Mouse (Mus musculus) spleen, adult 12 weeks (tissue): ENCODE measurements around the gene Tssc4.

Experiments used
- DNase-seq: peaks from one replicate; pipeline ENCODE4 v3.0.0; 2022; ENCODE audit warnings: low spot score

The Tssc4 gene

DNA sequence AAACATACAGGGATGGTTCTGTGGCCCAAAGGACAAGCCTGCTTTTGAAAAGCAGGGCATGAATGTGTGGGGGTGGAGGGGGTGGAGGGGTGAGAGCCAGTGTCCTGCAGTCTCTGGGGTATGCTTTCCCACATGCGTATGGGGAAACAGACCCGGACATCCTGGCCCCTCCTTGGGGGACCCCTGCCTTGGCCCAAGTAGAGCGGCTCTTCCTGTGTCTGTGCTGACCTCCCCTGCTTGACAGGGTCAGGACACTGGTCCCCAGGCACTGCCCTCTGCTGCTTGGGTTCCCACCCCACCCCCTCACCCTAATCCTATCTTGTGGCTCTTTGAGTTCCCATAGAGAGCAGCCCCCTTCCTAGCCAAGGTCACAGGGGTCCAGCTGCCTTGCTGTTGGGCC lies 40.6 kb downstream of the Tssc4 start:
- DNase-seq = no peak

DNA sequence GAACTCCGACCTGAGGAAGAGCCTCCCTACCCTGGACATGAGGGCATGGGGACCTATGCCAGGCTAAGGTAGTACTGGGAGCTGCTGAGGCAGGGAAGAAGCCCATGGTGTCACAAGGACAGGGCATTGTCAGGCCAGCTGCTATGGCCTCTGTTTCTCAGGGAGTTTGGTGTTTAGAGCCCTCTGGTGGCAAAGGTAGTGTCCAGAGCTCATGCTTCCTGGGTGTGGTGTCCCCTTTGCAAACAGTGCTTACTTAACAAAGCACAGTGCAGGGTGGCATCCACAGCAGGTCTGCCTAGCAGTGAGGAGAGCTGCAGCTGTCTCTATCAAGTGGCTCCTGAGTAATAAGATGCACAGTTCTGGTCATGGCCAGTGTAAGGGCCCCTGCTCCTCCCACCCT lies 41.8 kb downstream of the Tssc4 start:
- no peak for DNase-seq

DNA sequence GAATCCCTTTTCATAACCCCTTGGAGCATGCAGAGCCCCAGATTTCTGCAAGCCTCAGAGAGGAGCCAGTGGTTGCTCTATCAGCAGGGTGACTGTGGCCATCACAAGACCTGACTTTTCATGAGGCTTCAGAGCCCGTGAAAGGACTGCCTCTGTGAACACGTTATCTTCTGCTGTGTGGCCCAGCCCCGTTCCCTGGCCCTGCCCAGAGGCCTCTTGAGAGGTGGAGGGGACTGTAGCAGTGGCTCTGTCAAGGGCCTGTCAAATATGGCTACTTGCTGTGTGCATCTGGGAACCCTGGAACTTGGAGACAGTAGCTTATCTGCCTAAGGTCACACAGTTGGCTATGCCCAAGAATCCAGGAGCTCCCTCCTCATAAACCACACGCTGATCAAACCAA lies 42.7 kb downstream of the Tssc4 start:
- DNase-seq = no peak

DNA sequence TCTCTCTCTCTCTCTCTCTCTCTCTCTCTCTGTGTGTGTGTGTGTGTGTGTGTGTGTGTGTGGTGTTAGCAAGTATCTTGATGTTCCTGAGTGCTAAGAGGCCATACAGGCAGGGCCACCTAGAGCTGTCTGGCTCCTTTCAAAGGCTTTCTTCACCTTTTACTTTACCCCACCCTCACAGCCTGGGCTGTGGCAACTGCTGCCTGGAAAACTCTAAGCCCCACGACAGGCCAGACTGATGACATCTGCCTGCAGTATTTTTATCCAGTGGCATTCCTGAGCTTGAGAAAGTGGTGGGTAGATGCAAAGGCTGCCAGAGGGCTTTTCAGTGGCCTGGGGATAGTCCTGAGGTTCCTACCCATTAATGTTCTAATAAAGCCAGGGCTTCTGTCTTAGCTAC lies 43.3 kb downstream of the Tssc4 start:
- DNase-seq = no peak

DNA sequence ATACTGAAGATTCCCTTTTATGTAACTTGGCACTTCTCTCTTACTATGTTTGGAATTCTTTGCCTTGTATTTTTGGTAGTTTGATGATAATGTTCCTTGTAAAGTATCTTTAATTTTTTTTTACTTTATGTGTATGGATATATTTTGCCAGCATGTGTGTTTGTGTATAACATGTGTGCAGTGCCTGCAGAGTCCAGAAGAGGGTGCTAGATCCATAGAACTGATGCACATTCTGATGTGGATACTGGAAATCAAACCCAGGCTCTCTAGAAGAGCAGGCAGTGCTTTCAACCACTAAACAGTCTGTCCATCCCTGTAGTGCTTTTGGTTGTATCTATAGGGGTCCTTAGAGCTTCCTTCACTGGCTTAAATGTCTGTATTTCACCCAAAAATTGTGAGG lies 45.7 kb downstream of the Tssc4 start:
- DNase-seq = no peak

DNA sequence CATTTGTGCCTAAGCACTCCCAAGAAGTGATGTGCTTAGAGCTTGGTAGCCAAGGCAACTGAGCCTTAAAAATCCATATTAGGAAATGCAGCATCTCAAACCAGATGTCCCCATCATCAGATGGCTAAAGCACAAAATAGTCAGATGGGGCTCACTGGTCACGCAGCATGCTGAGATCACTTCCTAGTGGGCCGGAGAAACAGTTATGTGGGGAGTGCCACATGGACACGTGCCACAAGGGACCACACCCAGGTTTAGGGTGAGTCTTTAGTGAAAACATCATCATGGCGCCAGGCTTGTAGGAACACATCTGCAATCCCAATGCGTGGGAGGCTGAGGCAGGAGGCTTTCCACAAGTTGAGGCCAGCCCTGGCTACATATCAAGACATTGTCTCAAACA lies 47.5 kb downstream of the Tssc4 start:
- DNase-seq = no peak

DNA sequence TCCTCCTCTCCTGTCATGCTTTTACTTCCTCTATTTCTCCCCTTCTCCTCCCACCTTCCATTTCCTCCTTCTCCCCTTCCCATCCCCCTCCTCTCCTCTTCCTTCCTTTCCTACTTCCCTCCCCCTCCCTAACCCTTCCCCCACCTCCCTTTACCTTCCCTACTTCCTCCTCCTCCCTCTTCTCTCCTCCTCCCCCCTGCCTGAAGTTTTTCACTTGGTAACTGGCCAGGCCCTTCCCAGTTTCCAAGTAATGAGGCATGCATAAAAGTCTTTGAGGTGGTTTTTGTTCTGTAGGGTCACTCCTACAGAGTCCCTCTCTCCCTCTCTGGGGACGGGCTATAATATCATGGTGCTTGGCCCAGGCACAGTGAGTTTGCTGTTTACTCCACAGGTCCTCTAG lies 50.4 kb downstream of the Tssc4 start:
- DNase-seq = no peak

DNA sequence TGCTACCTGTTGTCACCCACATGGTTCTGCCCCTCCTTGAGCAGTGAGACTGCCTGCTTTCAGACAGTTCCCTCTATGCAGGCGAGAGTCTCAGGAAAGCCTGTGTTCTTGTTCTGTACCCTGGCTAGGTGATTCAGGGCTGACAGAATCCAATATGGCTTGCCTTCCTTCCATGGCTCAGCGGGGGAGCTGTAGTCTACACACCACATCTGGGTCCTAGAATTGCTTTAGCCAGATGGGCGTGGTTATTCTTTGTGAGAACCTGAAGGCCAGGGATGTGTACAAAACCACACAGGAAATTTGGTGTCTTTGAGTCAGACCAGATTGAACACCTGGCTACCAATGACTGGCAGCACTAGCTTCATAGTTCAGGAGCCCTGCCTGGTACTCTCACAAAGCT lies 50.8 kb downstream of the Tssc4 start:
- no peak for DNase-seq
